Mouse (Mus musculus) heart, postnatal 0 days (tissue): ENCODE data around the gene Kyat3. TPM values are rescaled to one million over a fixed set of nuclear protein-coding genes. Genes with fewer than 3 reads are reported as not detected.
A peak's percentile ranks its signal among the peaks of the same experiment; 100 is the strongest.

ENCODE experiments used
- ATAC-seq: fragments of 200-750 bp; cut with Nextera tagmentation; 2 replicates; pipeline ENCODE4 v1.8.0; 2017; ENCODE audit warnings: low read depth, moderate number of reproducible peaks, moderate library complexity; ENCODE audit not compliant: insufficient read depth
- DNase-seq: peaks from one replicate; pipeline ENCODE4 v3.0.0-alpha.2; 2016; ENCODE audit warnings: low spot score
- H3K27ac ChIP-seq: fragments of 300-500 bp; sonication (generic); 2 replicates; pipeline ENCODE4 v1.5.1; 2014; ENCODE audit warnings: low read depth, mild to moderate bottlenecking
- H3K27me3 ChIP-seq: fragments of 300-500 bp; sonication (generic); 2 replicates; pipeline ENCODE4 v1.6.1; 2014; ENCODE audit warnings: low read length, mixed read lengths; ENCODE audit not compliant: control insufficient read depth, insufficient read depth
- H3K36me3 ChIP-seq: fragments of 300-500 bp; sonication (generic); replicated peaks from 2 replicates; pipeline ENCODE4 v1.6.1; 2014; ENCODE audit warnings: low read length, mixed read lengths; ENCODE audit not compliant: control insufficient read depth, insufficient read depth
- H3K4me1 ChIP-seq: fragments of 300-500 bp; sonication (generic); 2 replicates; pipeline ENCODE4 v1.6.1; 2014; ENCODE audit warnings: antibody characterized with exemption; ENCODE audit not compliant: control insufficient read depth, insufficient read depth
- H3K4me2 ChIP-seq: fragments of 300-500 bp; sonication (generic); 2 replicates; pipeline ENCODE4 v1.6.1; 2014; ENCODE audit warnings: low read depth, mild to moderate bottlenecking, low read length, moderate library complexity
- H3K4me3 ChIP-seq: fragments of 300-500 bp; sonication (generic); 2 replicates; pipeline ENCODE4 v1.5.1; 2014; ENCODE audit warnings: low read depth, low read length
- H3K9ac ChIP-seq: fragments of 300-500 bp; sonication (generic); replicated peaks from 2 replicates; pipeline ENCODE4 v1.6.1; 2014; ENCODE audit warnings: low read depth, low read length, mixed read lengths
- H3K9me3 ChIP-seq: fragments of 300-500 bp; sonication (generic); replicated peaks from 2 replicates; pipeline ENCODE4 v1.6.1; 2016; ENCODE audit warnings: low read length; ENCODE audit not compliant: control insufficient read depth
- CTCF ChIP-seq: IDR thresholded peaks from 2 replicates; pipeline ENCODE4 v1.5.1; 2016; ENCODE audit warnings: antibody characterized with exemption, control low read depth, low read depth
- EP300 ChIP-seq: IDR thresholded peaks from 2 replicates; pipeline ENCODE4 v1.6.1; 2016; ENCODE audit warnings: antibody characterized with exemption, low read depth
- WGBS: fragments of 180-500 bp; shearing (Covaris S2); extraction: QIAGEN DNeasy Blood & Tissue Kit; methylation state at CpG from one replicate; pipeline ENCODE4 v1.1.7; 2014; 5-methylcytosine and 5-hydroxymethylcytosine counted together
- polyA plus RNA-seq: library from polyadenylated mRNA; unstranded; fragments of >200 nt; fragmentation: Nextera tagmentation; extraction: Ambion mirVana; gene quantifications from 2 replicates; pipeline ENCODE4 v1.2.1, GENCODE M21; 2015
- total RNA-seq: library from RNA; depleted of rRNA; stranded (reverse); fragments of >200 nt; gene quantifications from 2 replicates; pipeline ENCODE4 v1.2.3, GENCODE M21; 2014; ENCODE audit warnings: low replicate concordance

Kyat3 gene
- total and polyA plus RNA-seq, 2 experiments from 2014 or later, result 12.8 to 19.5 TPM

DNA sequence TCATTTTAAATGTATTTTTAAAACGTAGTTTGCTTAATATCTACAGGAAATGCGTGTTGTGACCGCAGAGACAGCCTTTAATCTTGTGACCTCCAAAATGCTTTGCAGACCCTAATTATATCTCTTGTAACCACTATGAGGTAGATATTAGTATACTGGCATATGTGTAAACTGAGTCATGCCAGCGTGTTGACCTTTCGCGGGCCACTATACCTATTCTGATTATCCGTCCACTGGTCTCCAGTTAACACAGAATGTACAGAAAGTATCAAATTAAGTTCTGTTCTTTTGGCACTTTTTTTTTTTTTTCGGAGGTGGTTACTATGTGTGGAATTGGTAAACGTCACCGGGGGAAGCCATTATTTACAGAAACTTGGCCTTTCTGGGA, 64.9 kb downstream of the Kyat3 start:
- peak overlapping the region; percentile 90 for H3K4me2 ChIP-seq
- H3K9me3 ChIP-seq, result no peaks in the 10 kb centered on the region
- 21% methylated on average over 10 of the region's 10 CpGs for WGBS
- TF ChIP-seq EP300 (no peak), CTCF (no peak)
- DNase-seq (no peak), ATAC-seq (no peak)
- H3K27ac ChIP-seq, result peak overlapping the region; percentile 83
- no peaks in the 10 kb centered on the region for H3K27me3 ChIP-seq
- H3K9ac ChIP-seq, result peak overlapping the region; percentile 83
- peaks cover 34% of the 10 kb centered on the region for H3K4me1 ChIP-seq
- H3K4me3 ChIP-seq, result peak overlapping the region; percentile 85
- no peaks in the 10 kb centered on the region for H3K36me3 ChIP-seq

DNA sequence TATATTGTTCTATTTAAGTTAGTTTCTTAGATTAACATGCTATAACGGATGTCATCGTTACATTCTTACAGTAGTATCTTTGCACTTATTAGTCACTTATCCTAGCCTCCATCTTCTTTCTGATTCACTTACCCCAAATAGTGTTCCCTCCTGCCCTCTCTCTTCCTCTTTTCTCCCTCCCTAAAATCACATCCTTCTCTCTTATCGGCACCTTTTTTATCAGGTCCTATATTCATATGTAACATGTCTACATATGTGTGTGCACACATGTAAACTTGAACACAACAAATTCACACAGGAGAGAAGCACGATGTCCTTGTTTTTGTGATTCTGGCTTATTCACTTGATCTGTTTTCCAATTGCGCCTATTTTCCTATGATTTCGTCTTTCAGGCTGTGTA, 67.6 kb downstream of the Kyat3 start:
- no peak for ATAC-seq
- Histone ChIP-seq H3K9ac (no peak overlapping the region), H3K9me3 (no peaks in the 10 kb centered on the region), H3K27me3 (no peaks in the 10 kb centered on the region), H3K4me1 (peaks cover 34% of the 10 kb centered on the region), H3K4me3 (no peak overlapping the region), H3K27ac (no peak overlapping the region), H3K36me3 (peaks cover 12% of the 10 kb centered on the region), H3K4me2 (no peak overlapping the region)
- whole genome bisulfite sequencing, result 94% methylated on average over 6 of the region's 6 CpGs
- TF ChIP-seq EP300, result no peak
- TF ChIP-seq CTCF, result no peak
- no peak for DNase-seq

GRCm38 (mm10) chr3:142770518-142770917, 69.7 kb downstream of the Kyat3 start:
- no peak for TF ChIP-seq EP300
- no peak for TF ChIP-seq CTCF
- H3K27me3 ChIP-seq, result no peaks in the 10 kb centered on the region
- H3K4me1 ChIP-seq, result peaks cover 27% of the 10 kb centered on the region
- H3K4me3 ChIP-seq, result no peak overlapping the region
- WGBS, result 24% methylated on average over 1 of the region's 1 CpGs
- peaks cover 18% of the 10 kb centered on the region for H3K36me3 ChIP-seq
- H3K4me2 ChIP-seq, result no peak overlapping the region
- no peak for ATAC-seq
- H3K27ac ChIP-seq, result no peak overlapping the region
- H3K9me3 ChIP-seq, result no peaks in the 10 kb centered on the region
- no peak for DNase-seq
- no peak overlapping the region for H3K9ac ChIP-seq

DNA sequence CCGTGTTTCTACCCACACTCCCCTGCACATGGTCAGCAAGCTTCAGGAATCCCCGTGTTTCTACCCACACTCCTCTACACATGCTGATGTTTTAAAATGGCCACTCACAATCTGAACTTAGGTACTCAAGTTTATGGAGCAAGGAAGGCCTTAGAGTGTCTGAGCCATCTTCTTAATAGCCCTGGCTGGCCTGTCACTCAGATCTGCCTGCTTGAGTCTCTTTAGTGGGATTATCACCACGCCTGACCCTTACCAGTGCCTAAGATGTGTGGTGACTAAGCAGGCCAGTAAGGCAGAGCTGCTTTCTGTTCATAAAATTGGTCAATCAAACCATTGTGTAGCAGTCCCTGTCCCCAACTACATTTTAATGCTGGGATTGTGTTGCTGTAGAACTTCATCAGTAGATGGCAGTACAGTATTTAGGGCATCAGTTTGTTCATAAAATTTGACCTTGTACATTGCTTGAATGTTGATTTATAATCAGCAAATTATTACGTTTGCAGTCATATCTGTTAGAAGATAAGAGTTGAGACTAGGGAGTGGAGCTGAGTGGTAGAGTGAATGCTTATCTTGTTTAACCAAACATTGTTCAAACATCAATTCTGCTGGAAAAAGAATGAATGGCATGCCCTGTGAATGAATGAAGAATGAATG, 72.8 kb downstream of the Kyat3 start:
- 58% methylated on average over 4 of the region's 4 CpGs for WGBS
- no peaks in the 10 kb centered on the region for H3K27me3 ChIP-seq
- H3K4me3 ChIP-seq, result no peak overlapping the region
- H3K9ac ChIP-seq, result no peak overlapping the region
- no peaks in the 10 kb centered on the region for H3K9me3 ChIP-seq
- peaks cover 15% of the 10 kb centered on the region; the same call in 1 of the 2 replicates for H3K4me1 ChIP-seq
- TF ChIP-seq EP300 (no peak), CTCF (peak; percentile 42; the same call in 1 of the 2 replicates)
- no peak overlapping the region for H3K27ac ChIP-seq
- no peak for ATAC-seq
- H3K4me2 ChIP-seq, result no peak overlapping the region
- H3K36me3 ChIP-seq, result peaks cover 38% of the 10 kb centered on the region
- no peak for DNase-seq

DNA sequence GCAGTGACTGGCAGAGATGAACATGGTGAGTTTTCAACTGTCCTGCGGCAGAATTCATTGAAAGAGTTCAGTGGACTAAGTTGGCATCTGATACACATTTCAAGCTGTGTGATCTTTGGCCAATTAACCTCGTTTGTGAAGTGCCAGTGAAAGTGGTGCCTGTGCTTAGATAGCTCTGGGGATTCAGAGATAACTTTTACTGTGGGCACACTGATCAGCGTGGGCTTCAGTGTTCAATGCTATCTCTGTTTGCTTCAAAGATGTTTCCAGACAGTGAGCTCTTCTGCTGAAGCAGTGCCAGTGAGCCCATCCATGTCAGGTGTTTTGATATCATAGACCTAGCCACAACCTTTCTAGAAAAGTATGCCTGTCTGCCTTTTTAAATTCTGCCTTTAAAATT, 76.4 kb downstream of the Kyat3 start:
- ATAC-seq (no peak), DNase-seq (no peak)
- TF ChIP-seq EP300, result no peak
- WGBS, result 40% methylated on average over 3 of the region's 3 CpGs
- Histone ChIP-seq H3K9ac (no peak overlapping the region), H3K27ac (no peak overlapping the region), H3K4me1 (no peaks in the 10 kb centered on the region), H3K27me3 (no peaks in the 10 kb centered on the region), H3K4me3 (no peak overlapping the region), H3K9me3 (no peaks in the 10 kb centered on the region), H3K4me2 (no peak overlapping the region), H3K36me3 (peaks cover 70% of the 10 kb centered on the region)

DNA sequence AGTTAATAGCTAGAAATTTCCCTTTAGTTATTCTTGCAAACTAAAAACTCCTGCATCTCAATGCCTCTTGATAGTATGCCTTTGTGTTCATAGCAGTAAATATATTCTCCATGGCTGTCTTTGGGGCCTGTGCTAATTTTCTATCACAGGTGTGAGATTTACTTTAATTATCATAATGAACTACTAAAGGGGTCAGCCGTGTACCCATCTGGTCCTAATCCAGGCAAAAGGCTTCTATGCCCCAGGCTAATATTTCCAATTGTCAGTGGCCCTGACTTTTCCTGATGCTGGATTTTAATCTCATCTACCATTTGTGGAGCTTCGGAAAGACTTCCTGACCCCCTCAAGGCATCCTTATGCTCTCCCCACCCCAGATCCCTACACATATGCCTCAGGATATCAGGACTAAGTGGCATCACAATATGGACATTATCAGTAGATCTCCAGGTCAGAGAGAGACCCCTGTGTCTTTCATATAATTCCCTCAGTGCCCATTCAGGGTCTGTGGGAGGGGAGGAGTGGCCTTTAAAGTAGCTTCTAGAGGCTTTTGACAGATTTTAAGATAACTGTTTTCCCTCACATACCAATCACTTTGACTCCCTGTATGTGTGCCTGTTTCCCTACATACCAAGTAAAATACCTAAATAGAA, 85.7 kb downstream of the Kyat3 start:
- DNase-seq (no peak), ATAC-seq (no peak)
- H3K27me3 ChIP-seq, result no peaks in the 10 kb centered on the region
- H3K9ac ChIP-seq, result no peak overlapping the region
- no peak for TF ChIP-seq CTCF
- TF ChIP-seq EP300, result no peak
- H3K4me1 ChIP-seq, result no peaks in the 10 kb centered on the region
- no peak overlapping the region for H3K4me3 ChIP-seq
- H3K27ac ChIP-seq, result no peak overlapping the region
- no peaks in the 10 kb centered on the region for H3K9me3 ChIP-seq
- H3K36me3 ChIP-seq, result peaks cover 68% of the 10 kb centered on the region
- 73% methylated on average over 2 of the region's 2 CpGs for WGBS
- H3K4me2 ChIP-seq, result no peak overlapping the region
